Mouse (Mus musculus): ENCODE measurements at regions not wholly inside any gene's neighbourhood (a gene's known extent, or its start where the extent isn't known, plus 50 kb on each side); places are given as distances from the start of the nearest gene placed in this dataset.

- TF ChIP-seq USF1 (IDR thresholded peaks at IDR 0.05; ENCODE audit: low read depth) (no peak), MYOG (IDR thresholded peaks at IDR 0.05; ENCODE audit: control insufficient read depth in 1 of 3, insufficient read depth in 1 of 3, insufficient read length in 2 of 3, low read depth in 2 of 3) (no peak), POLR2A (IDR thresholded peaks at IDR 0.05; ENCODE audit: insufficient read length, low read depth) (no peak), SRF (IDR thresholded peaks at IDR 0.05; ENCODE audit: control insufficient read depth, insufficient read length, low read depth) (no peak), REST (IDR thresholded peaks at IDR 0.05; ENCODE audit: insufficient read depth, insufficient read length) (no peak), CEBPB (IDR thresholded peaks at IDR 0.05; ENCODE audit: insufficient read depth, poor library complexity, severe bottlenecking) (no peak), MYOD1 (IDR thresholded peaks at IDR 0.05; ENCODE audit: control insufficient read depth in 1 of 3, insufficient read length in 2 of 3, low read depth in 2 of 3) (no peak), TCF12 (IDR thresholded peaks at IDR 0.05; ENCODE audit: insufficient read depth, poor library complexity, severe bottlenecking) (no peak), E2F4 (IDR thresholded peaks at IDR 0.05; ENCODE audit: insufficient read depth) (no peak), POLR2AphosphoS2 (IDR thresholded peaks at IDR 0.05; ENCODE audit: insufficient read length, low read depth) (no peak), MAX (IDR thresholded peaks at IDR 0.05; ENCODE audit: low read depth) (no peak), TCF3 (IDR thresholded peaks at IDR 0.05; ENCODE audit: insufficient read length, low read depth) (no peak)
- H3K36me3 ChIP-seq (ENCODE audit: control insufficient read depth, insufficient read depth) = no peaks in the 10 kb centered on the region
- no peaks in the 10 kb centered on the region for H3K27me3 ChIP-seq (ENCODE audit: control insufficient read depth, insufficient read depth, insufficient read length)
- H3K4me3 ChIP-seq = no peak overlapping the region
- H3ac ChIP-seq (ENCODE audit: control insufficient read depth, insufficient read length) = no peak overlapping the region
- H3K4me2 ChIP-seq (ENCODE audit: low read depth) = no peak overlapping the region
- H3K79me2 ChIP-seq (ENCODE audit: control insufficient read depth, insufficient read depth) = no peaks in the 10 kb centered on the region
Measured at GRCm38 (mm10) chr1:181295651-181296050, 56.8 kb upstream of the Cnih3 start.

GRCm38 (mm10) chr1:181298063-181298462 is 54.4 kb upstream of the Cnih3 start:
- Histone ChIP-seq H3K36me3 (ENCODE audit: control insufficient read depth, insufficient read depth) (no peaks in the 10 kb centered on the region), H3K4me3 (no peak overlapping the region), H3K79me2 (ENCODE audit: control insufficient read depth, insufficient read depth) (no peaks in the 10 kb centered on the region), H3K4me2 (ENCODE audit: low read depth) (no peak overlapping the region), H3K27me3 (ENCODE audit: control insufficient read depth, insufficient read depth, insufficient read length) (no peaks in the 10 kb centered on the region), H3ac (ENCODE audit: control insufficient read depth, insufficient read length) (no peak overlapping the region)
- TF ChIP-seq POLR2AphosphoS2 (IDR thresholded peaks at IDR 0.05; ENCODE audit: insufficient read length, low read depth) (no peak), POLR2A (IDR thresholded peaks at IDR 0.05; ENCODE audit: insufficient read length, low read depth) (no peak), REST (IDR thresholded peaks at IDR 0.05; ENCODE audit: insufficient read depth, insufficient read length) (no peak), E2F4 (IDR thresholded peaks at IDR 0.05; ENCODE audit: insufficient read depth) (no peak)

- no peak overlapping the region for H3K4me3 ChIP-seq
- no peak for TF ChIP-seq E2F4 (IDR thresholded peaks at IDR 0.05; ENCODE audit: insufficient read depth)
- TF ChIP-seq POLR2A (IDR thresholded peaks at IDR 0.05; ENCODE audit: insufficient read length, low read depth) = no peak
- no peak for TF ChIP-seq MYOG (IDR thresholded peaks at IDR 0.05; ENCODE audit: control insufficient read depth in 1 of 3, insufficient read depth in 1 of 3, insufficient read length in 2 of 3, low read depth in 2 of 3)
- TF ChIP-seq CEBPB (IDR thresholded peaks at IDR 0.05; ENCODE audit: insufficient read depth, poor library complexity, severe bottlenecking) = no peak
- TF ChIP-seq MAX (IDR thresholded peaks at IDR 0.05; ENCODE audit: low read depth) = no peak
- TF ChIP-seq SRF (IDR thresholded peaks at IDR 0.05; ENCODE audit: control insufficient read depth, insufficient read length, low read depth) = no peak
- no peak for TF ChIP-seq USF1 (IDR thresholded peaks at IDR 0.05; ENCODE audit: low read depth)
- no peak for TF ChIP-seq REST (IDR thresholded peaks at IDR 0.05; ENCODE audit: insufficient read depth, insufficient read length)
- TF ChIP-seq MYOD1 (IDR thresholded peaks at IDR 0.05; ENCODE audit: control insufficient read depth in 1 of 3, insufficient read length in 2 of 3, low read depth in 2 of 3) = no peak
- no peak for TF ChIP-seq TCF12 (IDR thresholded peaks at IDR 0.05; ENCODE audit: insufficient read depth, poor library complexity, severe bottlenecking)
- no peak for TF ChIP-seq POLR2AphosphoS2 (IDR thresholded peaks at IDR 0.05; ENCODE audit: insufficient read length, low read depth)
- no peak for TF ChIP-seq TCF3 (IDR thresholded peaks at IDR 0.05; ENCODE audit: insufficient read length, low read depth)
Measured at GRCm38 (mm10) chr1:181299075-181299665, 53.3 kb upstream of the Cnih3 start.

GRCm38 (mm10) chr1:181299826-181300225 is 52.6 kb upstream of the Cnih3 start:
- no peak for TF ChIP-seq POLR2AphosphoS2 (IDR thresholded peaks at IDR 0.05; ENCODE audit: insufficient read length, low read depth)
- TF ChIP-seq REST (IDR thresholded peaks at IDR 0.05; ENCODE audit: insufficient read depth, insufficient read length) = no peak
- no peak for TF ChIP-seq TCF12 (IDR thresholded peaks at IDR 0.05; ENCODE audit: insufficient read depth, poor library complexity, severe bottlenecking)
- no peak for TF ChIP-seq E2F4 (IDR thresholded peaks at IDR 0.05; ENCODE audit: insufficient read depth)
- TF ChIP-seq MYOG (IDR thresholded peaks at IDR 0.05; ENCODE audit: control insufficient read depth in 1 of 3, insufficient read depth in 1 of 3, insufficient read length in 2 of 3, low read depth in 2 of 3) = no peak
- TF ChIP-seq USF1 (IDR thresholded peaks at IDR 0.05; ENCODE audit: low read depth) = no peak
- no peak for TF ChIP-seq CEBPB (IDR thresholded peaks at IDR 0.05; ENCODE audit: insufficient read depth, poor library complexity, severe bottlenecking)
- no peak for TF ChIP-seq POLR2A (IDR thresholded peaks at IDR 0.05; ENCODE audit: insufficient read length, low read depth)
- no peak for TF ChIP-seq TCF3 (IDR thresholded peaks at IDR 0.05; ENCODE audit: insufficient read length, low read depth)
- no peak for TF ChIP-seq MAX (IDR thresholded peaks at IDR 0.05; ENCODE audit: low read depth)
- TF ChIP-seq SRF (IDR thresholded peaks at IDR 0.05; ENCODE audit: control insufficient read depth, insufficient read length, low read depth) = no peak
- no peak for TF ChIP-seq MYOD1 (IDR thresholded peaks at IDR 0.05; ENCODE audit: control insufficient read depth in 1 of 3, insufficient read length in 2 of 3, low read depth in 2 of 3)
- no peaks in the 10 kb centered on the region for H3K79me2 ChIP-seq (ENCODE audit: control insufficient read depth, insufficient read depth)

More at GRCm38 (mm10) chr1:181299075-181299665, 53.3 kb upstream of the Cnih3 start:
- Histone ChIP-seq H3ac (ENCODE audit: control insufficient read depth, insufficient read length) (no peak overlapping the region), H3K27me3 (ENCODE audit: control insufficient read depth, insufficient read depth, insufficient read length) (no peaks in the 10 kb centered on the region), H3K36me3 (ENCODE audit: control insufficient read depth, insufficient read depth) (no peaks in the 10 kb centered on the region), H3K4me2 (ENCODE audit: low read depth) (no peak overlapping the region), H3K79me2 (ENCODE audit: control insufficient read depth, insufficient read depth) (no peaks in the 10 kb centered on the region)

More at GRCm38 (mm10) chr1:181299826-181300225, 52.6 kb upstream of the Cnih3 start:
- Histone ChIP-seq H3K27me3 (ENCODE audit: control insufficient read depth, insufficient read depth, insufficient read length) (no peaks in the 10 kb centered on the region), H3K36me3 (ENCODE audit: control insufficient read depth, insufficient read depth) (no peaks in the 10 kb centered on the region), H3ac (ENCODE audit: control insufficient read depth, insufficient read length) (no peak overlapping the region), H3K4me2 (ENCODE audit: low read depth) (no peak overlapping the region), H3K4me3 (no peak overlapping the region)
